Mouse (Mus musculus): ENCODE measurements at regions not wholly inside any gene's neighbourhood (a gene's known extent, or its start where the extent isn't known, plus 50 kb on each side); places are given as distances from the start of the nearest gene placed in this dataset.

GRCm38 (mm10) chr11:109068371-109069325 lies 75.5 kb downstream of the E030025P04Rik start:
- TF ChIP-seq POLR2A (IDR thresholded peaks at IDR 0.05; ENCODE audit: low read depth, low read length) (no peak), CTCF (IDR thresholded peaks at IDR 0.05; ENCODE audit: borderline replicate concordance, insufficient read depth, low read length) (no peak)
- H3K4me1 ChIP-seq (ENCODE audit: control insufficient read depth, insufficient read depth, low read length): no peaks in the 10 kb centered on the region
- no peak overlapping the region for H3K27ac ChIP-seq (ENCODE audit: insufficient read depth, low read length)
- no peak overlapping the region for H3K4me3 ChIP-seq (ENCODE audit: insufficient read depth, low read length)

GRCm38 (mm10) chr11:109067733-109068132 lies 76.4 kb downstream of the E030025P04Rik start:
- Histone ChIP-seq H3K27ac (ENCODE audit: insufficient read depth, low read length) (no peak overlapping the region), H3K4me1 (ENCODE audit: control insufficient read depth, insufficient read depth, low read length) (no peaks in the 10 kb centered on the region)

GRCm38 (mm10) chr11:109061971-109062370 lies 82.2 kb downstream of the E030025P04Rik start:
- Histone ChIP-seq H3K27ac (ENCODE audit: insufficient read depth, low read length) (no peak overlapping the region), H3K4me1 (ENCODE audit: control insufficient read depth, insufficient read depth, low read length) (no peaks in the 10 kb centered on the region), H3K4me3 (ENCODE audit: insufficient read depth, low read length) (no peak overlapping the region)
- no peak for TF ChIP-seq CTCF (IDR thresholded peaks at IDR 0.05; ENCODE audit: borderline replicate concordance, insufficient read depth, low read length)
- TF ChIP-seq POLR2A (IDR thresholded peaks at IDR 0.05; ENCODE audit: low read depth, low read length): no peak

More at GRCm38 (mm10) chr11:109067733-109068132, 76.4 kb downstream of the E030025P04Rik start:
- TF ChIP-seq POLR2A (IDR thresholded peaks at IDR 0.05; ENCODE audit: low read depth, low read length): no peak
- no peak for TF ChIP-seq CTCF (IDR thresholded peaks at IDR 0.05; ENCODE audit: borderline replicate concordance, insufficient read depth, low read length)
- no peak overlapping the region for H3K4me3 ChIP-seq (ENCODE audit: insufficient read depth, low read length)

GRCm38 (mm10) chr11:109060527-109060908 lies 83.7 kb downstream of the E030025P04Rik start:
- TF ChIP-seq CTCF (IDR thresholded peaks at IDR 0.05; ENCODE audit: borderline replicate concordance, insufficient read depth, low read length): no peak
- H3K27ac ChIP-seq (ENCODE audit: insufficient read depth, low read length): no peak overlapping the region

GRCm38 (mm10) chr11:109059863-109060526 lies 84.2 kb downstream of the E030025P04Rik start:
- H3K4me1 ChIP-seq (ENCODE audit: control insufficient read depth, insufficient read depth, low read length): no peaks in the 10 kb centered on the region
- no peak overlapping the region for H3K4me3 ChIP-seq (ENCODE audit: insufficient read depth, low read length)
- TF ChIP-seq POLR2A (IDR thresholded peaks at IDR 0.05; ENCODE audit: low read depth, low read length) (no peak), CTCF (IDR thresholded peaks at IDR 0.05; ENCODE audit: borderline replicate concordance, insufficient read depth, low read length) (no peak)
- no peak overlapping the region for H3K27ac ChIP-seq (ENCODE audit: insufficient read depth, low read length)

More at GRCm38 (mm10) chr11:109060527-109060908, 83.7 kb downstream of the E030025P04Rik start:
- Histone ChIP-seq H3K4me1 (ENCODE audit: control insufficient read depth, insufficient read depth, low read length) (no peaks in the 10 kb centered on the region), H3K4me3 (ENCODE audit: insufficient read depth, low read length) (no peak overlapping the region)

- no peaks in the 10 kb centered on the region for H3K4me1 ChIP-seq (ENCODE audit: control insufficient read depth, insufficient read depth, low read length)
- H3K27ac ChIP-seq (ENCODE audit: insufficient read depth, low read length): no peak overlapping the region
- H3K4me3 ChIP-seq (ENCODE audit: insufficient read depth, low read length): no peak overlapping the region
- no peak for TF ChIP-seq POLR2A (IDR thresholded peaks at IDR 0.05; ENCODE audit: low read depth, low read length)
- no peak for TF ChIP-seq CTCF (IDR thresholded peaks at IDR 0.05; ENCODE audit: borderline replicate concordance, insufficient read depth, low read length)
Measured at GRCm38 (mm10) chr11:109058021-109058420, 86.1 kb downstream of the E030025P04Rik start.

- Histone ChIP-seq H3K27ac (ENCODE audit: insufficient read depth, low read length) (no peak overlapping the region), H3K4me3 (ENCODE audit: insufficient read depth, low read length) (no peak overlapping the region), H3K4me1 (ENCODE audit: control insufficient read depth, insufficient read depth, low read length) (no peaks in the 10 kb centered on the region)
- TF ChIP-seq CTCF (IDR thresholded peaks at IDR 0.05; ENCODE audit: borderline replicate concordance, insufficient read depth, low read length) (no peak), POLR2A (IDR thresholded peaks at IDR 0.05; ENCODE audit: low read depth, low read length) (no peak)
Measured at GRCm38 (mm10) chr11:109048257-109049101, 95.7 kb downstream of the E030025P04Rik start.

GRCm38 (mm10) chr11:109047483-109048110 lies 96.6 kb downstream of the E030025P04Rik start:
- no peak overlapping the region for H3K4me3 ChIP-seq (ENCODE audit: insufficient read depth, low read length)
- H3K27ac ChIP-seq (ENCODE audit: insufficient read depth, low read length): no peak overlapping the region
- TF ChIP-seq POLR2A (IDR thresholded peaks at IDR 0.05; ENCODE audit: low read depth, low read length) (no peak), CTCF (IDR thresholded peaks at IDR 0.05; ENCODE audit: borderline replicate concordance, insufficient read depth, low read length) (no peak)
- no peaks in the 10 kb centered on the region for H3K4me1 ChIP-seq (ENCODE audit: control insufficient read depth, insufficient read depth, low read length)

GRCm38 (mm10) chr11:109046446-109046845 lies 97.7 kb downstream of the E030025P04Rik start:
- H3K4me3 ChIP-seq (ENCODE audit: insufficient read depth, low read length): no peak overlapping the region
- H3K27ac ChIP-seq (ENCODE audit: insufficient read depth, low read length): no peak overlapping the region
- no peak for TF ChIP-seq CTCF (IDR thresholded peaks at IDR 0.05; ENCODE audit: borderline replicate concordance, insufficient read depth, low read length)
- no peak for TF ChIP-seq POLR2A (IDR thresholded peaks at IDR 0.05; ENCODE audit: low read depth, low read length)
- no peaks in the 10 kb centered on the region for H3K4me1 ChIP-seq (ENCODE audit: control insufficient read depth, insufficient read depth, low read length)
